27 mouse cellular contexts compared by ENCODE assay signal in the genomic region with DNA sequence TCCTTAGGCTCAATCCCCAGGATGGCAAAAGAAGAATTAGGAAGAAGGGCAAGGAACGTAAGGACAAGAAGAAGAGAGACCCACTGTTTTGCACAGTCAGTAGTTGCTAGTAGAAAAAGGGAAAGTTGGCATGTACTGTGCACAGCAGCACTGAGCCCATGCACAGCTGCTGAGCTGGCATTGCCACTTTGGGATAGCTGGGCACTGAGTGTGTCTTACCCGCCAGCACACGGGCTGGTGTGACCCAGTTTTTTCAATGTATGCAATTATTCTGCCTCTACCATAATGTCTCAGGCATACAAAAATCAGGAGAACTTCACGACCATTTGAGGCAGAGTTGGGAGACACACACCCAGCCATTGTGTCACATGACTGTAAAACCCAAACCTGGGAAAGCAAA.
"Had no signal": no experiment of that assay in that cellular context is flagged by ENCODE, and none has a peak within 500 bp of the region (broad histone marks: within the 10 kb centered on the region; RNA-seq: fewer than 3 reads in every experiment).

No protein-coding gene starts in this region.

- H3K4me2 ChIP-seq: heart, embryonic 12.5 days; hindbrain, embryonic 12.5 days; hindbrain, embryonic 14.5 days; intestine, embryonic 15.5 days; limb, embryonic 12.5 days; liver, embryonic 11.5 days; liver, embryonic 13.5 days had no signal

- H3K36me3 ChIP-seq: heart, embryonic 10.5 days; heart, embryonic 12.5 days; hindbrain, embryonic 10.5 days; hindbrain, embryonic 12.5 days; intestine, embryonic 15.5 days; limb, embryonic 10.5 days; limb, embryonic 12.5 days; liver, embryonic 13.5 days had no signal

- H3K9me3 ChIP-seq: heart, embryonic 10.5 days; heart, embryonic 12.5 days; hindbrain, embryonic 10.5 days; hindbrain, embryonic 12.5 days; intestine, embryonic 15.5 days; limb, embryonic 10.5 days; limb, embryonic 12.5 days; liver, embryonic 13.5 days had no signal

- H3K4me3 ChIP-seq: gastrocnemius, adult 2 months; heart, embryonic 10.5 days; heart, embryonic 12.5 days; hindbrain, embryonic 10.5 days; hindbrain, embryonic 12.5 days; intestine, embryonic 15.5 days; layer of hippocampus, adult 2 months; left cerebral cortex, adult 2 months; limb, embryonic 10.5 days; limb, embryonic 12.5 days; liver, embryonic 13.5 days had no signal

- DNase-seq: gastrocnemius, adult 2 months; gastrocnemius, postnatal 10 days; gastrocnemius, postnatal 25 days; heart, adult 18-20 months; heart, postnatal 10 days; heart, postnatal 4 days; kidney, adult 18-20 months; kidney, adult 8-10 months; kidney, postnatal 10 days; kidney, postnatal 25 days; kidney, postnatal 4 days; liver; liver, embryonic 13.5 days had no signal

- H3K27ac ChIP-seq: gastrocnemius, adult 2 months; heart, embryonic 10.5 days; hindbrain, embryonic 10.5 days; hindbrain, embryonic 12.5 days; hindbrain, embryonic 14.5 days; intestine, embryonic 15.5 days; layer of hippocampus, adult 2 months; left cerebral cortex, adult 2 months; limb, embryonic 10.5 days; limb, embryonic 12.5 days; liver, embryonic 13.5 days had no signal

- H3K4me1 ChIP-seq: heart, embryonic 10.5 days; heart, embryonic 12.5 days; hindbrain, embryonic 10.5 days; hindbrain, embryonic 12.5 days; intestine, embryonic 15.5 days; limb, embryonic 10.5 days; liver, embryonic 13.5 days had no signal

- ATAC-seq: hindbrain, embryonic 16.5 days; inflammation-experienced regulatory T-cells, adult 6 months; intestine, embryonic 15.5 days; intestine, postnatal 0 days had no signal

- H3K9ac ChIP-seq: heart, embryonic 12.5 days; hindbrain, embryonic 12.5 days; hindbrain, embryonic 14.5 days; intestine, embryonic 15.5 days; limb, embryonic 12.5 days; liver, embryonic 13.5 days had no signal

- H3K27me3 ChIP-seq: heart, embryonic 12.5 days; hindbrain, embryonic 12.5 days; intestine, embryonic 15.5 days; limb, embryonic 12.5 days; liver, embryonic 13.5 days had no signal
